Mouse (Mus musculus): ENCODE measurements around the gene Slc47a2. TPM values are rescaled to one million over a fixed set of nuclear protein-coding genes. Genes with fewer than 3 reads are reported as not detected.

Gene Slc47a2
- polyA plus RNA-seq (2017; shearing (Covaris generic)): not detected

DNA sequence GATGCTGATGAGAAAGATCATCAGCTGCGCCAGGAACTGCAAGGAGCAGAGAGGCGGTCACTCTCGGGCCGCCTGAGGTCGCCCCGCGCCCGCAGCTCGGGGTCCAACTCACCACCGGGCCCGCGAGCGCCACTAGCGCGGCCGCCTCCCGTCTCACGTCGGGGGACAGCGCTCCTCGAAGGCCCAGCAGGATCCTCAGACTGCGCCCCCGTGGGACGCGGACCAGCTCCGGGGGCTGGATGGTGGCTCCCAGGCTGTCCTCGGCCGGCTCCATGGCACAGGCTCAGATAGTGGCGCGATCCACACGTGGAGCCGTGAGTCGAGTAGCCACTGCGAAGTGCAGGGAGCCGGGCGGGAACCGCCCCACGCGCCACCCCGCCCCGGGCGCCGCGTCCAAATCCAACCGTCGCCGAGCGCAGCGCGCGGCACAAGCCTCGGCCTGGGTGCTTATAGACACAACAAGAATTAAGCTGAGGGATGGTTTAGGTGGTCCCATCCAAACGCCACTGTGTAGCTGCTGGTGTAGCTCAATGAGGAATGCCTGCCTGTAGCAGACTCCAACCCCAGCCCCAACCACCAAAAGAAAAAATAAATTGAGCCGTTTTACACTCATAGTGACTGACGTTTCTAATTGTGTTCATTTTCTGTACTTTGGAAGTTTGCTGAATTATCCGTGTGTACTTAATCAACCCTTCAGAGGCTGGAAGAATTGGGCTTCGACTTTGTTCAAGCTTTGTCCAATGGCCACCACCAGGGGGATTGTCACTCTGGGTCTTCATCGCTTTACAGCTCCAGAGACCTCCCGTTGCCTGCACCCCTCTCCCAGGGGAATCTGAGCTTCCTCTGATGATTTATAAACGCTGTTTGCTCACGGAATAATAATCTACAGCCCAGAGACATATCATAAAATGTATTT is at the start of gene Slc47a2:
Gene Slc47a2, minus strand, starts transcription at position 356 of the 916 bp plus-strand sequence.

DNA sequence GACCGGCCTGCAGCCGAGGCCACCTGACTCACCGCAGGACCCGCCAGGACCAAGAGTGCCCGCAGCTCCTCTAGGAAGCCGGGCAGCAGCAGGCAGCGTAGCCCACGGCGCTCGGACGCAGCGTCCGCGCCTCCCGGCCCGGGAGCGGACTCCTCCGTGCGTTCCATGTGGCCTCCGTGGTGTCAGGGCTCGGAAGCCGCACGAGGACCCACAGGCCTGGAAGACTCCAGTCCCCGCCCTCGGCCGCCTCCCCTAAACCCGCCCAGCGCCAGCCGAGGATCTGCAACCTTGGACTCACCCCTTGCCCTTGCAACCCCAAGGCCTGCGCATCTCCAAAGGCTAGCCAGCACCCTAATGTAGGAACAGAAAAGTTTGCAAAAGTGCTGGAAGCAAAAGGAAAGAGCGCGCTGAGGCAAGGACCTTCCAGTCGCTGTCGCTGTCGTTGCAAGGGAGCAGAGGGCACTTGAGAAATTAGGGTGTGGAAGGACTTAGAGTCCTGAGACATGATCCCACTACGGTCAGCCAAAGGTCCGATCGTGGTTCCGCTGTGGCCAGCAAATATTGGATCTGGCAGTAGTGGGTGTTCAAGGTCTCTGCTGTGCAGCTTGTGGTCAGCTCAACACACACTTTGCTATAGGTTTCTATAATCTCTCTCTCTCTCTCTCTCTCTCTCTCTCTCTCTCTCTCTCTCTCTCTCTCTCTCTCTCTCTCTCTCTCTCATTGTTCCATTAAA is 35.4 kb upstream of the Slc47a2 start, which contains the start of gene Slc47a1:
Gene Slc47a1, minus strand, starts transcription at position 465 of the 733 bp plus-strand sequence.

DNA sequence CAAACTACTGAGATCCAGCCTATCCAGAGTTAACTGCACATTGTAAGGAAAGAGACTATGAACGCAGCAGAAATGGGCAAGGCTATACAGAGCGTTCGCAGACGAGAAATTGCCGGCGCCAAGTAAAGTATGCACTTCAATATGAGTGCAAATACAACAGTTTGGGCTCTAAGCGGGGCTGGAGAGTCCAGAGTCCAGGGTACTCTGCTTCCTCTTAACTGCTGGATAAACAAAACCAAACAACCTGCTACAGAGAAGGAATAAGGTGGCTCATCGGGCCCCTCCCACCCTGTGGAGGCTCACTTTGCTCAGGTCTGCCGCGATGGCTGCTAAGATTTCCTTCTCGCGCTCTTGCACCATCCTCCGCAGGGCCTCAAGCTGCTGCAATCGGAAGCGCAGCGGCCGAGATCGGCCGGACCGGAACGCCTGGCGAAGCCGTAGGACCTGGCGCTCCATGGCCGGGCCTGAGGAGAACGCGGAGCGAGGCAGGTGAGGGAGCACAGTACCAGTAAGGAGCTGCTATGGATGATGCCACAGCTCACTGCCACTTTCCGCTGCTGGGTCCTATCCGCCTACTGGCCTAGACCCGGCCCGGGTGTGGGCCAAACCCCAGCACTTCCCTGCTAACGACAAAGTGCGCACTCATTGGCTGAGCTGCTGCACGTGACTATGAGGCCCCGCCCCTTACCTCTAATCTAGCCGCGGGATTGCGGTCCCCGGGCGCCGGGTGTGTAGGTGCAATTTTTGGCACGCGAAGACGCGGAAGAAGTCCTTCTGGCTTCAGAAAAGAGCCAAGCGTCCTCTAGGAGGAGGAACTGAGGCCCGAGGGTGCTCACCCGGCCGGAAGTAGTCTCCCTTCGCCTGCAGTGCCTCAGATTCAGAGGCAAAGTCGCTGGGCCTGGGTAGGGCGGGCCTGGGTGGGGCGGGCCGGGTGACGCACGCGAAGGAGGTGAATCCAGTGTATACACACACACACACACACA is 75.8 kb downstream of the Slc47a2 start, which contains the start of gene Aldh3a2:
Gene Aldh3a2, minus strand, starts transcription at position 914 of the 983 bp plus-strand sequence.

Other genes starting within 250 kb of the Slc47a2 start
- 22.0 TPM for gene Tnfrsf13b, start 216.1 kb downstream of the Slc47a2 start, polyA plus RNA-seq (2017; shearing (Covaris generic))
- gene Usp22, start 167.8 kb downstream of the Slc47a2 start, polyA plus RNA-seq (2017; shearing (Covaris generic)): 67.5 TPM
- 0.54 TPM for gene Aldh3a1, start 135.3 kb downstream of the Slc47a2 start, polyA plus RNA-seq (2017; shearing (Covaris generic))
- gene Aldh3a2, start 75.4 kb downstream of the Slc47a2 start, polyA plus RNA-seq (2017; shearing (Covaris generic)): 38.9 TPM
- not detected for gene Slc47a1, start 35.5 kb upstream of the Slc47a2 start, polyA plus RNA-seq (2017; shearing (Covaris generic))
- not detected for gene Rnf112, start 111.3 kb upstream of the Slc47a2 start, polyA plus RNA-seq (2017; shearing (Covaris generic))
- not detected for gene Mfap4, start 142.6 kb upstream of the Slc47a2 start, polyA plus RNA-seq (2017; shearing (Covaris generic))
- 14.6 TPM for gene Mapk7, start 151.5 kb upstream of the Slc47a2 start, polyA plus RNA-seq (2017; shearing (Covaris generic))
- gene B9d1, start 162.3 kb upstream of the Slc47a2 start, polyA plus RNA-seq (2017; shearing (Covaris generic)): 1.1 TPM
- 0.35 TPM for gene Epn2, start 236.8 kb upstream of the Slc47a2 start, polyA plus RNA-seq (2017; shearing (Covaris generic))

All from effector memory CD4-positive, alpha-beta T cell, adult 7 months (primary cell).